Mouse (Mus musculus): Measurements from ENCODE around the gene Reps1. TPM values are rescaled to one million over a fixed set of nuclear protein-coding genes. Genes with fewer than 3 reads are reported as not detected.

Reps1 gene
- 31.1 and 35.7 TPM in 2 replicates for total RNA-seq (2021)
- long read RNA-seq, experiment 1, transcript Reps1-201 (20 exons, 2,595 nt) = major isoform, 13 of 43 reads
- long read RNA-seq, experiment 1, transcript Reps1-210 (19 exons, 2,537 nt) = major isoform, 13 of 43 reads
- long read RNA-seq, experiment 1, partial matches to known transcripts = 6 of 43 reads
- long read RNA-seq, experiment 1, other reads (novel, unspliced or antisense) = 11 of 43 reads
- long read RNA-seq, experiment 2, transcript Reps1-201 (20 exons, 2,595 nt) = minor isoform, 5 of 26 reads
- long read RNA-seq, experiment 2, transcript Reps1-210 (19 exons, 2,537 nt) = major isoform, 16 of 26 reads
- long read RNA-seq, experiment 2, partial matches to known transcripts = 4 of 26 reads
- long read RNA-seq, experiment 2, other reads (novel, unspliced or antisense) = 1 of 26 reads

GRCm38 (mm10) chr10:18055696-18056390 is at the start of gene Reps1:
TSS of gene Reps1 (plus strand) at chr10:18055861.
- DNase-seq = no peak

- no peak for DNase-seq
Measured at GRCm38 (mm10) chr10:18006756-18007155, 48.9 kb upstream of the Reps1 start.

DNA sequence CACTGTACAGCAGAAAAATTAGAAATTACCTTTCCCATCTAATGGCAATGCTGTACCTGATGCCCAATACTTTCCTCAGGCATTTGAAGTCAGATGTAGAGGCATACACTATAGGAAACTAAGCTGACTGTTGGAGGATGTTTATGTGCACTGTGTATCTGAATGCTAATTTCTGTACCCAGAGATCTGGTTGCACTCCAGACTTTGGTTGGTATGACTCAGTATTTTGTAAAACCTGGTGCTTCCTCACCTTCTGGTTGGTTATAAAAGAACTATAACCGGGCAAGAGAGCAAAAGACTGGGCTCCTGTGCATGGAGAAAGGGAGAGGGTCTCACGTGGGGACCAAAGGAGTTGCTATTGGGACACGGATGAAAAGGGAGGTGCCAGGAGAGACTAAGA is 48.4 kb upstream of the Reps1 start:
- DNase-seq = no peak

- DNase-seq = no peak
Measured at GRCm38 (mm10) chr10:18008118-18008517, 47.5 kb upstream of the Reps1 start.

- DNase-seq = no peak
Measured at GRCm38 (mm10) chr10:18009744-18010143, 45.9 kb upstream of the Reps1 start.

DNA sequence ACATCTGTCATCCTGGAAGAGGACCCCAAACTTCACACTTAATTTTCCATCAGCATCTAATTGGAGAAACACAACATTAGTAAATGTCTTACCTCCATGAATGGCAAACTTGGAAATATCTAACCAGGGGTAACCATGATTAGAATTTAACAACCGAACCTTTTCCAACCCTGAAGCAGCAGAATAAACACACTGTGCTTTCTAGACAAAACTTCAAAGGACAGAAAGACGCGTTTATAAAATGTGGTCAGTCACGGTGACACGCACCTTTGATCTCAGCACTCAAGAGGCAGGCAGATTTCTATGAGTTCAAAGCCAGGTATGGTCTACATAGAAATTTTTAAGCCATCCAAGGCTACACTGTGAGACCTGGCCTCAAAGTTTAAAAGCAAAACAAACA is 43.9 kb upstream of the Reps1 start:
- DNase-seq = no peak

GRCm38 (mm10) chr10:18020443-18020842 is 35.2 kb upstream of the Reps1 start:
- no peak for DNase-seq

- DNase-seq = no peak
Measured at GRCm38 (mm10) chr10:18020846-18021245, 34.8 kb upstream of the Reps1 start.

DNA sequence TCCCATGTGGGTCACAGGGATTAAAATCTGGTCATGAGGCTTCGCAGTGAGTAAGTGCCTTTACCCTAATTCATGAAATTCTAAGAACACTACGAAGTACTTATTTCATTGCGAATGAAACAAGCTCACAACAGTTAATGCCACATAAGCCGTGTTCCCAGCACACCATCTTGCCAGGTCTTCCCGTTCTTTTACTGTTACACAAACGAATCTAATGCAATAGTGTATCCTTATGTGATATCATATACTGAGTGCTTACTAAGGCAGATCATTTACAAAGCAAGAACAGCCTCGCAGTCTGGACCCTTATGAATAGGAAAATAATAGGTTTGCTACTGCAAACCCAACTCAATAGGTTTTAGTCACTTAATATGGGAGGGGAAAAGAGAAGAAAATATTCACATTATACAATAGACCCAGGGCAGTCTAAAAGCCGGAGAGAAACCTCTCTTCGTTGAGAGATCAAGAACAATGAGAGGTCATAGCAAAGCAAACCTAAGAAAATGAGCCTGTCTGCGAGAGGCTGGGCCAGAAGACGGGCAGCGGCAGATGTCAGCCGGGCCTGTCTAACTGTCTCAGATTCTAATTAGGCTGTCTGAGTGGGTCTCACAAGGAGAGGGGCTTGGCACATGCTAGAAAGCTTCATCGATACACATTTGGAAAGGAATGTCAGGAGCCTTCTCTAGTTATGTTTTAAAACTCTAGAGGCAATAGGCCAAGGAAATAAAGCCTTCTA is 33.9 kb upstream of the Reps1 start:
- no peak for DNase-seq

DNA sequence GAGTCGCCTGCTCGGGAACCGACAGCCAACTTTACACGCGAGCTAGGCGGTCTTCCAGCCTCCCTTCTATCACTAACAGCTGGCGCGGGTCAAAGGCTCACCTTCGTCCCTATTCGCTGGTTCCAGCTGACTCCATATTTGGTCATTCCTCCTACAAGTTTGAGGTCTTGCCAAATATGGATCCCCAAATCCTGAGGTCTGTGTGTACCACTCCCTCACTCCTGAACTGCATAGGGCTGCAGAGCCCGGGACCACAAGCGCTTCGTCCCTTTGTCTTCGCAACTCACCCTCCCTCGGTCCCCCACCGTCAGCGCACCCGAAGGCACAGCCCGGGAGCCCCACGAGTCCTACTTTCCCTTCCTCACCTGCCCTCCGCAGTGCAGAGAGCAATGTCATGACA is 33.3 kb upstream of the Reps1 start:
- peak; percentile 84 for DNase-seq

- peak; percentile 85 for DNase-seq
Measured at GRCm38 (mm10) chr10:18022741-18023347, 32.8 kb upstream of the Reps1 start, which contains the start of gene Abracl. TSS of gene Abracl (minus strand) at chr10:18023288.

DNA sequence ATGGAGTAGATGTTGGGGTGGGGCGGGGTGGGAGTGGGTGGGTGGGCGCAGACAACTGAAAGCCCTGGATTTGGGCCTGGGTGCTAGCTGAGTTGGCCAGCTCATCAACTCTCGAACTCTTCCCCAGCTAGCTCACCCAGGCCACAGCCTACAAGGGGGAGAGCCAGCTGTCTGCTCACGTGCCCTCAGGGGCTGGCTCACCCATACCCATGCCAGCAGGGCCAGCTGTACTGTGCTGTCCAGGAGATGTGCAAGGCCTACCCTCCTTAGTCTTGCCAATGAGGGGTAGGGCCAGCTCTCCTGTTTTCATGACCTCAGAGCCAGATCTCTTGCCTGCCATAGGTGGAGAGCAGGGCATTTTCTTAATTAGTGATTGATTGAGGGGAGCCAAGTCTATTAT is 21.3 kb upstream of the Reps1 start:
- DNase-seq = no peak

- no peak for DNase-seq
Measured at GRCm38 (mm10) chr10:18036849-18037248, 18.8 kb upstream of the Reps1 start.

DNA sequence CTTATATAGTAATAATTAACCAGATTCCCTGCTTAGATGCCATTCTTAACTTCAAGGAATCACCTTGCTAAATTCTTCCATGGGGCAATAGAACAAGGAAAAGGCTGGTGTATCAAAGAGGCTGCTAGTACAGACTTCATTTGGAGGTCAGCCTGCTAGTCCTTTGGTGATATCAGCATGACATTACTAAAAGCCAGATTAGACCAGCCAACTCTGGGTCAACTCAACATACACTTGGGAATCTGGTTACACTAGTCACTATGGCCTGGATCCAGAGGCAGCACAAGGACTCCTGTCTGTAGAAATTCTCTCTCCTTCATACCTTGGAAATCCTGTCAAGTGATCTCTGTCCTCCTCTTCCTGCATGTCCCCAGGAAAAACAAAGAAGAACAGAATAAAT is 9.3 kb upstream of the Reps1 start:
- peak; percentile 24 for DNase-seq

DNA sequence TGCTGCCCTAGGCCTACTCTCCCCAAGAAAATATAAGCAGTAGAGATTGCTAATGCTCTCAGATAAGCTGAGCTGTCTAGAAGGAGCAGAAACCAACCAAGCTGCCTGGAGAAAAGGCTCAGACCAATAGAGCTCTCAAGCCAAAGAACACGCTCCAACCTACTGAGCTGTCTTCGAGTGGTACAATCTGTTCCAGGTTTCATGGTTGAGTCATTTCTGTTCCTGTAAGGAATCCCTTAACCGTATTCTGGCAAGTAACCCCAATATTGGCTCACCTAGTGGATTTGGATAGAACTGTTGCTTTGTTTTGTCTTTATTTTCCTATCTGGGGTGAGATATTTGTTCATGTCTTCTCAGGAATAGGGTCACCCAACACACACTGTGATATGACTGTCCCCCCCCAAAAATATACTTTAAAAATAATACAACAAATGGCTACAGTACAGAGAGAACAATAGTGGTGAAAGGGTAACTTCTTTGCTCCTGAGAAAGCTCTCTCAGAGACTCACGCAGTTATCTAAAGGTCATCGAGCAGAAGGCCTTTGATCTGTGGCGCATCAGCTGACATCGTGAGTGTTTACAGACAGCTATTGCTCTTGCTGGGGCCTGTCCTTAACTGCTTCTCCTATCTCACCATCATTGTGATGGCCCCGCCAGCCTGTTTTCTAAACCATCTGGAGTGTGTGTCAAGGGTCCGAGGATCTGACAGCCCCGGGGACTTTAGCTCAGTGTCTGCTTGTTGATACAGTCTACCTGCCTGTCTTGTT is 8.1 kb upstream of the Reps1 start:
- peak; percentile 29 for DNase-seq

DNA sequence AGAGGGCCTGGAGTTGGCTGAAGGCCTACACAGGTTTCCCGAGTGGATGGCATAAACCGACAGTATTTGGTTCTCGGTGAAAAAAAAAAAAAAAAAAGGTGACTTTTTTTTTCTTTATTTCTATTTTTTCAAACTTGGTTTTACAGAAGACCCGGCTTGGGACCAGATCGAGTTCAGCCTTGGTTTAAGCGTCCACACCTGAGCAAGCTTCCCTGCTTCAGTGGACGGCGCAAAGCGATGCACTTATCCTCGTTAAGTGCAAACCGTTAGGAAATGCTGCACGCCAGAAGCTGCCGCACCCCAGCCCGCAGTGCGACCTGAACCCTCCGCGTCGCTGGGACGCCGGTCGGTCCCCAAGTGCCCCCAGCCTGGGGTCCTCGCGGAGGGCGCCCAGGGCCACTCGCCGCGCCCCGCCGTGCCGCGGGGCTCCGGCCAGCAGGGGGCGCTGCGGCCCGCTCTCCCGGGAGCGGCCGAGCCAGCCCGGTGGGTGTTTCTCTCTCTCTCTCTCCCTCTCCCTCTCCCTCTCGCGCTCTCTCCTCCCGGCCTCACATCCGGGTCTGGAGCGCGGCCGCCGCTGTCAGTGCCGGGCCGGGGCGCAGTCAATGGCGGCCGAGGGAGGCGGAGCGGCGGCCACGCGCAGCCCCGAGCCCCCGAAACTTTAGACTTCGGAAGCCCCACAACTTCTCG is 509 bp upstream of the Reps1 start:
- peak; percentile 94 for DNase-seq

- no peak for DNase-seq
Measured at GRCm38 (mm10) chr10:18056391-18056745, 707 bp downstream of the Reps1 start.

DNA sequence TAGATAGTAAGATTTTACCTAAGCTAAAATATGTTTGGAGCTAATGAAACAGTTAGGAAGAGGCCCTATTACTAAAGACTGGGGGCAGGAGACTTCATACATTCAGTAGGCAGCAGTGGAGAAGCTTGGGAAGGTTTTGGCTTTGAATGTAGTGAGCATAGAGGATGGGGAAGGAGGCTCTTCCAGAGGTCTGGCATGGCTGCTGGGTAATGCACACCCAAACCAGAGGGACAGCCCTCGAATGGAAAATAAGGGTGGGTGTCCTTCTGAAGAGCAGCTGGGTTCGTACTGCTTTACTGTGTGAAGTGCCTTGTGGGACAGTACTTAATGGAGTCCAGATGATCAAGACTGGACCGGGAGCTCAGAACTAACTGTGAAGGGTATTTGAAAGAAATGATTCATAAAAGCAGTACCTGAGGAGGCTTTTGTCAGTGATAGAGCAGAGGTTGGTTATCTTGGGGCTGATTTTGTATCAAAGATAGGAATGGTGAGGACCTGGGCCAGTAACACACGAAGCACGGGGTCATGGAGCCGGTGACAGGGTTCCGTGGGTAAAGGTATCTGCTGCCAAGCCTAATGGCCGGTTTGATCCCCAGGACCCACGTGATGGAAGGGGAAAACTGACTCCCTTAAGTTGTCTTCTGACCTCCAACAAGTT is 3.1 kb downstream of the Reps1 start:
- DNase-seq = no peak

GRCm38 (mm10) chr10:18059807-18060206 is 4.1 kb downstream of the Reps1 start:
- peak; percentile 22 for DNase-seq

DNA sequence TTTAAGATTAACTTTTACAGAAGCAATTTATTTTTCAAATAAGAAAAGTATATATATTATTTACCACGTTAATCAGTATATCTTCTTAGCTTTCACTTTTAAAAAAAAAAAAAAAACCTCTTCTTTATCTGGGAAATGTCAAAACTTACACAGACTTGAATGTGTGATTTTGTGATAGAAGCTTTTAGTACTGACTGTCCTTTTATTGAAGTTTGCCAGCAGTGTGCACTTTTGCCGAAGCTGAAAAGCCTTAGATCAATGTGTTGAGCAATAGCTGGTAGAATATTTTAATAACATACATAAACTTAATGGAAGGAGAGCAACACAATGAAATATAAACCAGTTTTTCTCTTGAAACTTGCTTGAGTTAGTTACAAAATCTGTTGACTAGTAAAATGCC is 5.1 kb downstream of the Reps1 start:
- no peak for DNase-seq

GRCm38 (mm10) chr10:18061533-18061932 is 5.9 kb downstream of the Reps1 start:
- no peak for DNase-seq

Measured in adrenal gland, postnatal 14 days (tissue).